Mouse (Mus musculus) kidney, postnatal 36 days (tissue): ENCODE measurements at regions not wholly inside any gene's neighbourhood (a gene's known extent, or its start where the extent isn't known, plus 50 kb on each side); places are given as distances from the start of the nearest gene placed in this dataset.

Experiments
- DNase-seq, 2 experiments: peaks; one replicate each; pipeline ENCODE4 v3.0.0; 2021 to 2022; ENCODE audit warnings: mixed read lengths in 2 of 2

GRCm38 (mm10) chr10:111419375-111420194 is 53.4 kb upstream of the Nap1l1 start:
- peak; percentile 8 to 15 for DNase-seq

GRCm38 (mm10) chr10:111420195-111420838 is 52.7 kb upstream of the Nap1l1 start:
- peak in 1 of 2 experiments; percentile 13 for DNase-seq

GRCm38 (mm10) chr10:111422057-111422456 is 51.0 kb upstream of the Nap1l1 start:
- DNase-seq = no peak

GRCm38 (mm10) chr10:111422649-111423048 is 50.4 kb upstream of the Nap1l1 start:
- DNase-seq = peak; percentile 28 to 36
